Mouse (Mus musculus) frontal cortex, postnatal 14 days (tissue): ENCODE data around the gene Fxyd5.
A peak's percentile ranks its signal among the peaks of the same experiment; 100 is the strongest.

Experiments used
- DNase-seq, 2 experiments: peaks; one replicate each; pipeline ENCODE4 v3.0.0; 2022; ENCODE audit warnings: low spot score in 2 of 2

Fxyd5 gene

DNA sequence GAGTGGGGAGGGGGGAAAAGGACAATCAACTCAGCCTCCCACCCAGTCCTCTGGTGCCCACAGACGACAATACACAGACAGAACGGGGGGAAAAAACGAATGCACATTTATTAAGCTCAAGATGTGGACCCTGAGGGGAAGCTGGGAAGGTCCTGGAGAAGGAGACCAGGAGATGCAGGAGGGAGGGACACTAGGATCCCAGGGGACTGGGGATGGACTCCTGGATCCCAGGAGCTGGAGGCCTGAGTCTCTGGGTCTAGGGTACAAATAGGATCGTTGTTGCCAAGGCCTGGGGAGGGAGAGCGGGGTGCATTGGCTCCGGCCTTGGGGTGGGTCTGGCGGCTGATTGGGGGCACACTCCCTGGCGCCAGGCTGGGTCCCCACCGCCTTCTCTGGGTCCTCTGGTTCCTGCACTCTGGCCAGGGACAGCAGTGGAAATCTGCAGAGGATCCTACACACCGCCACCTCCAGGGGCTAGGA, at the start of gene Fxyd5:
TSS of gene Fxyd5 (minus strand) at position 51 of the 480 bp plus-strand sequence.
- DNase-seq: no peak

- DNase-seq: no peak
Measured at GRCm38 (mm10) chr7:31089721-31090120, 47.4 kb upstream of the Fxyd5 start.

- no peak for DNase-seq
Measured at GRCm38 (mm10) chr7:31088206-31088605, 45.9 kb upstream of the Fxyd5 start.

- no peak for DNase-seq
Measured at GRCm38 (mm10) chr7:31087262-31087661, 45.0 kb upstream of the Fxyd5 start.

- DNase-seq: no peak
Measured at GRCm38 (mm10) chr7:31086175-31086755, 44.0 kb upstream of the Fxyd5 start.

DNA sequence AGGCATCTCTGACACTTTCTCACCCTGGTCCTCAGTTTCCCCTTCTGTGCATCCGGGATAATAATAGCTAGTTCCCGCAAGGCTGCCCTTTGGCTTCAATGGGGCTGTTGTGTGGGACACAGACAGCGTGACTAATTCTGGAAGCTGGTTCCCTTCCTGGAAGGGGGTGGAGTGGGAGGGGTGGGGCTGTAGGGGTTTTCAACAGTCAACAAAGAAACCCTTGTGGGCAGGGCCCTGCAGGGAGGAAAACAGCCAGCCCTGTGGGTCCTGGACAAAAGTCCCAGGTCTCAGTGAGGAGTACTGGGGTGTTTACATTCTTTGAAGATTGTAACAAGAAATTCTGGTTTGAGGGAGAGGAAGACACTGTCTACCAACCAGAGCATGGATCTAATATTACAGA, 42.9 kb upstream of the Fxyd5 start:
- no peak for DNase-seq

GRCm38 (mm10) chr7:31084140-31084539, 41.9 kb upstream of the Fxyd5 start:
- DNase-seq: no peak

DNA sequence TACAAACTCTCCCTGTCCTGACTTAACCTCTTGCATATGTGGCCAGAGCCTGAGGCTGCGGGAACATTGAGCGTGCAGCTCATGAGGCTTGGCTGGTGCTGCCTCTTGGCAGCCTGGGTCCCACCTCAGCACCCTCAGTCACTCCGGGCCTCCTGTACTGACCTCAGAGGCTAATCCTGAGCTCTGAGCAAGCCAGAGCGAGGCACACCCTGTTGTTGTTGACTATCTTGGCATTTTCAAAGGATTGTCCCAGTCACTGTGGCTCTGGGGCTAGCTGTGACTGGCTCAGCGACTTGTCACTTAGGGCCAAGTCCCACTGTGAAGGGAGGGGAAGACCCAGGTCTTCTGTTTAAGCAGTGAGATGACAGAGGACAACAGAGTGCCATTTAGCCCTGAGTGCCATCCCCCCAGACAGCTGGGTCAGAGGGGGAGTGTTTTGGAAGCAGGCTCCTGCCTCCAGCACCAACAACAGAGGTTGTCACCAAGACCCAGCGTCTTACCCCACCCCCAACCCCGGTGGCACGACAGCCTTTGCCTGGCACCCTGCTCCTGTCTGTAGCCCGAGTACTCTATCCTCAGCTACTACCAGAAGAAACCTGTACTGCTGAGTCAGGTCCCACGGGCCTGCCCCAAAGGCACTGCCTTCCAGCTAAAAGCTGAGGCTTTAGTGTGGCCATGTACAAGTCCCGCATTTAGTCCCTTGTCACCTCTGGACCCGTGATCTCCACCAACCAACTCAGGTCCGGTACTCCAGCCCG, 40.7 kb upstream of the Fxyd5 start:
- no peak for DNase-seq

DNA sequence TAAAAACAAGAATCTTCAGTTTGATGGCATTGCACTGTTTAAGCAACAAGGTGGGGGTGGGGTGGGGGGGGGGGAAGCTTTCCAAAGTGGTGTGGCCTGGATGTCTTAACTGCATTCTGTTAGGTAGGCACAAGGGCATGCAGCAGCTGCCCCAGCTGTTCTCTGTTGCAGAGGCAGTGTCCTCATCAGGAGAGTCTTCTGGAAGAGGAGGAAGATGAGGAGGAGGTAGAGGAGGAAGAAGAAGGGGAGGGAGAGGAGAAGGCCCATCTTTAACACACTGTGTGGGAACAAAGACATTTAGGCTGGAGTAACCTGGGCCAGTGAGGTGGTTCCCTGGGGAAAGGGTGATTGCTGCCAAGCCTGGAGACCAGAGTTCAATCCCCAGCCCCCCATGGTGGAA, 39.8 kb upstream of the Fxyd5 start:
- DNase-seq: no peak

GRCm38 (mm10) chr7:31081106-31081505, 38.8 kb upstream of the Fxyd5 start:
- no peak for DNase-seq

DNA sequence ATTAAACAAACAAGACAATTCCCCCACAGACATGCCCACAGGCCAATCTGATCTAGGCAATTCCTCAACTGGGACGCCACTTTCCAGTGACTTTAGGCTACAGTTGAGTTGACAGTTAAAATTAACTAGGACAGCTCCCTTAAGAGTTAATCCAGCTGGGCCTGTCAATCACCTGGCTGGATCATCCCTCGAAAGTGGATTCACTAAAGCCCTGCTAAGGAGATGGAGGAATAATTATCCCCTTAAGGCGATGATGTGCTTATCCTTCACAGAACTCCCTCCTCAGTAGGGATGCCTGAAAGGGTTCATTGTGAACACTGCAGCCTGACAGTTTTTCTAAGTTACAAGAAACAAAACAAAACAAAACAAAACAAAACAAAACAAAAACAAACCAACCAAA, 38.3 kb upstream of the Fxyd5 start:
- no peak for DNase-seq

GRCm38 (mm10) chr7:31079670-31080069, 37.4 kb upstream of the Fxyd5 start:
- DNase-seq: no peak

DNA sequence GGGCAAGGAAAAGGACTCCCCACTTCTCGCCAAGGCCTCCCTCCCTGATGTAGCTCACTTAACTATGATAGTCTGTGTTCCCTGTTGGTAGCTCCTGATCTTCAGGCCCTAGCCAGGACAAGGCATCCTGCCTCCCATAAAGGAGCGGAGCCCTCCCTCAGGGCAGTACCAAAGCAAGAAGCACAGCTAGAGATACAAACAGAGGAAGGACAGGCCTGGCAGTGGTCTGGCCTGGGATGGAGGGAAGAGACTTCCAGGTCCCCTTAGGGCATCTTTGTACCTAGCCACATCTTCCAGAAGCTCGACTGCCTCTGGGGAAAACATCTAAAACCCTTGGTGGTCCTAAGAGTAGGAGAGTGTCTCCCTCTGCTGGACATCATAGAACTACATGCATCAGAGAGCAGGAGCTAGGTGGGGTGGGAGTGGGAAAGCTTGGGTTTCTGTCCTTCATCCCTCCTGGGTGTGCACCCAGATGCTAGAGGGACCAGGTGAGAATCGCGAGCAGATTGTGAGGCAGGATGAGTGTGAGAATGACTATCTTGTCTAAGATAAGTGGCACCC, 35.7 kb upstream of the Fxyd5 start:
- peak in 1 of 2 experiments; percentile 53 for DNase-seq

GRCm38 (mm10) chr7:31077470-31077869, 35.2 kb upstream of the Fxyd5 start:
- peak in 1 of 2 experiments; percentile 60 for DNase-seq

- no peak for DNase-seq
Measured at GRCm38 (mm10) chr7:31076492-31076891, 34.2 kb upstream of the Fxyd5 start, which contains the start of gene Fxyd3. Gene Fxyd3 (minus strand): TSS chr7:31076704.

- no peak for DNase-seq
Measured at GRCm38 (mm10) chr7:31074713-31075069, 32.4 kb upstream of the Fxyd5 start.

- no peak for DNase-seq
Measured at GRCm38 (mm10) chr7:31074061-31074712, 31.9 kb upstream of the Fxyd5 start.

GRCm38 (mm10) chr7:31073546-31073945, 31.3 kb upstream of the Fxyd5 start:
- no peak for DNase-seq

DNA sequence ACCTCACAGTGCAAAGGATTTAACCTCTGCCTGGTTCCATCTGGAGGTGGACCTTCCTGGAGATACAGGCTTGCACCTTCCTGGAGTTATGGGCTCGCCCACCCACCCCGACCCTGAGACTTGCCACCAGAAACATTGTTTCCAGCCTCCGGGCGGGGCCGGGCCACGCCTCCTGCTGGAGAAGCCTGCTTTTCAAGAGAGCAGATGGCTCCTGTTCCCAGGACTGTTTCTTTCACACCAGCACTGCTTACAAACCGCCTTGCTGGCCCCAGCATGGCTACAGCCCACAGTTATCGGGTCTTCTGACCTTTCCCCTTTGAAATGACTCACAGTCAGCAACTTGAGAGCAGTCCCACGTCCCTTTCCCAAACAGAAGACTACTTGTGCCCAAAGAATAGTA, 30.0 kb upstream of the Fxyd5 start:
- no peak for DNase-seq

DNA sequence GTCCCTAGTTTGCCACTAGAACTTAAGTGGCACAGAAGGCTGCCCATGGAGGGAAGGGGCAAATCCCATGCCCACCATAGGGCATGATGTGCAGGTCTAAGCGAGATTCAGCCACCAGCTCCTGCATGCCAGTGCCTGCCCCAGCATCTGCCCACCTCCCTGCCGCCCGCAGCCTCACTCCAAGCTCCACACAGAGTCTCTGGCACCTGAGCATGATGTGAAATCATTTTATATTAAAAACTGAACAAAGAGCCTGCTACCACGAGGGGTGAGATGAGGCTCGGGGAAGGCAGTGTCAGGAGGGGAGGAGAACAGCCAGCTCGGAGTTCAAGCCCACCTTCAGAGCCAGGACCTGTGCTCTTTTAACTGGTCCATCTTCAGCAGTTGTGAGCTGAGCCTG, 28.0 kb upstream of the Fxyd5 start:
- no peak for DNase-seq

DNA sequence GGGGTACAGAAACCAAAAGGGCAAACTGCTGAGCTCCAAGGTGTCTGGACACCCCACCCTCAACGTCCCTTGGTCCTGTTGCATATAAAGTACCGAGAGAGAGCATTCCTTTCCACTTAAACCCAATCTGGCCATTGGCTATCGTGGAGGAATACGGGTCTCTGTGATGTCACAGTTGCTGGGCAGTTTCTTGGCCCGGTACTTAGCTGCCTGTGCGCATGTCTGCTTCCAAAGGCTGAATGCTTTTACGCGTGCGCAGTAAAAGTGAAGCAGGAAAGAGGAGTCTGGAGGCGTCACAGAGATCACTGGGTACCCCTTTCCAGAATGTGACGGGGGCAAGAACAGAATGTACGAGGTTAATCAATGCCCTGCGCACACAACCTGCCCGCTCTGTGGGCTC, 27.2 kb upstream of the Fxyd5 start:
- no peak for DNase-seq

DNA sequence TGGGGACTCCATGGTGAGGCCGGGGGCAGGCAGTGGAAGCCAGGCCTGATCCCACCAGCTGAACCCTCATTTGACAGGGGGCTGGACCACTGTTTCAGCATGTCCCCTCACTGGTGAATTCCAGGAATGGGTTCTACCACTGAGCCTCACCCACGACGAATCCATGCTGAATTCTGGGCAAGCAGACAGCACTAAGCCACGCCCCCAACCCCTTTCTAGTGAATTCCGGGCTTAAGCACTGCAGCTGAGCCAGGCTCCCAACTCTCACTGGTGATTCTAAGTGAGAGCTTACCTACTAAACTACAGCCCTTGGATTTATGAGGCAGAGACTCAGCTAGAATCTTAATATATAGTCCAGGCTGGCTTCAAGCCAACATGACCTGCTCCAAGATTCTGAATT, 25.6 kb upstream of the Fxyd5 start:
- no peak for DNase-seq
